ENCODE assay signal across 10 mouse cellular contexts in the genomic region with DNA sequence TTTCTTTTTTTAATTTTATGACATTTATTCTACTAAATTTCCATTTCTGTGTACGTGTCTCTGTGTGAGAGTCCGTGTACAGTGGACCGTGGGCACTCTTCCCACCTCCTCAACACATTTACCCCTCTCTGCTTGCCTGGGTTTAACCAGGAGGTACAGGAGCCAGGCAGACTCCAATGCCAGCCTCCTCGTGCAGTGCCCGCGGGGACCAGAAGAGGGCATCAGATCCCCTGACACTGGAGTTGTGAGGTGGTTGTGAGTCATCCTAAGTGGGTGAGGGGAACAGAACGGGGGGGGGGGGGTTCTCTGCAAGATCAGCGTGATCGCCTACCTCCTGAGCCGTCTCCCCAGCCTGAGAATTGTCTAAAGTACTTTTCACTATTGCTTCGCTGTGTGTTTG. TPM values are rescaled to one million over a fixed set of nuclear protein-coding genes. Genes with fewer than 3 reads are reported as not detected.
DNase-seq lines count a peak whose midpoint lies in the region; ATAC-seq and TF ChIP-seq lines count a peak whose summit lies in the region.
"Had no signal": no experiment of that assay in that cellular context is flagged by ENCODE, and none has a peak within 500 bp of the region (broad histone marks: within the 10 kb centered on the region; RNA-seq: fewer than 3 reads in every experiment).

No protein-coding gene starts in this region.

- H3K4me3 ChIP-seq in hindbrain, embryonic 10.5 days = no peak overlapping the region
- no peak overlapping the region for H3K4me3 ChIP-seq in hindbrain, embryonic 16.5 days (ENCODE audit: low read length)
- no peak overlapping the region for H3K4me3 ChIP-seq in E14TG2a.4 (replicated peaks; ENCODE audit: low read length)
- no peak overlapping the region for H3K4me3 ChIP-seq in neural tube, embryonic 11.5 days (ENCODE audit: low read depth, low read length)

- H3K27ac ChIP-seq in hindbrain, embryonic 10.5 days = no peak overlapping the region
- H3K27ac ChIP-seq in hindbrain, embryonic 16.5 days (ENCODE audit: low read depth, low read length) = no peak overlapping the region
- no peak overlapping the region for H3K27ac ChIP-seq in neural tube, embryonic 11.5 days (ENCODE audit: low read depth, low read length)
- H3K27ac ChIP-seq: macrophage had no signal

- 8% methylated on average over 11 of the region's 11 CpGs for WGBS in hindbrain, embryonic 10.5 days
- WGBS in hindbrain, embryonic 16.5 days = 6% methylated on average over 11 of the region's 11 CpGs
- WGBS in neural tube, embryonic 11.5 days = 11% methylated on average over 11 of the region's 11 CpGs

- no peak overlapping the region for H3K4me2 ChIP-seq in hindbrain, embryonic 16.5 days (ENCODE audit: low read length)
- no peak overlapping the region for H3K4me2 ChIP-seq in neural tube, embryonic 11.5 days (ENCODE audit: low read depth)

- DNase-seq in hindbrain, embryonic 10.5 days (ENCODE audit: low spot score) = peak; percentile 69
- DNase-seq in brain, embryonic 14.5 days (ENCODE audit: low read depth) = peak; percentile 43
- peak; percentile 21 to 31 for DNase-seq in gastrocnemius, adult 8-10 months (ENCODE audit: low spot score in 2 of 2)
- DNase-seq in left cerebral cortex, postnatal 14 days (ENCODE audit: low spot score in 2 of 2) = peak; percentile 66 to 69
- DNase-seq in neural tube, embryonic 11.5 days (ENCODE audit: low spot score) = peak; percentile 63
- DNase-seq in thymus, postnatal 10 days (ENCODE audit: low spot score in 2 of 2) = peak; percentile 42 to 67

- H3K4me1 ChIP-seq in hindbrain, embryonic 10.5 days (replicated peaks) = peaks cover 40% of the 10 kb centered on the region
- H3K4me1 ChIP-seq in hindbrain, embryonic 16.5 days (ENCODE audit: control insufficient read depth, insufficient read depth, low read depth, low read length) = peaks cover 12% of the 10 kb centered on the region
- H3K4me1 ChIP-seq in E14TG2a.4 (replicated peaks; ENCODE audit: low read depth, low read length) = peaks cover 45% of the 10 kb centered on the region
- H3K4me1 ChIP-seq in neural tube, embryonic 11.5 days (ENCODE audit: control insufficient read depth, insufficient read depth, low read length) = 0 out of 2 replicates have a peak, but pooled peaks cover 3% of the 10 kb centered on the region

- peaks cover 100% of the 10 kb centered on the region for H3K27me3 ChIP-seq in hindbrain, embryonic 10.5 days (ENCODE audit: insufficient read depth, poor library complexity, severe bottlenecking)
- peaks cover 64% of the 10 kb centered on the region for H3K27me3 ChIP-seq in hindbrain, embryonic 16.5 days (replicated peaks; ENCODE audit: control insufficient read depth, insufficient read depth, low read length)
- H3K27me3 ChIP-seq in E14TG2a.4 (ENCODE audit: insufficient read depth, low read length) = peaks cover 79% of the 10 kb centered on the region
- H3K27me3 ChIP-seq in neural tube, embryonic 11.5 days (ENCODE audit: control insufficient read depth, insufficient read depth, low read length) = peaks cover 79% of the 10 kb centered on the region

- no peak for ATAC-seq in hindbrain, embryonic 16.5 days
- no peak for ATAC-seq in neural tube, embryonic 11.5 days (ENCODE audit: insufficient read depth, low FRiP score, low TSS enrichment)

- peaks cover 4% of the 10 kb centered on the region; the same call in 1 of the 2 replicates for H3K9me3 ChIP-seq in hindbrain, embryonic 10.5 days
- H3K9me3 ChIP-seq in hindbrain, embryonic 16.5 days (ENCODE audit: control insufficient read depth, low read length) = no peaks in the 10 kb centered on the region
- H3K9me3 ChIP-seq in E14TG2a.4 (ENCODE audit: low read length) = no peaks in the 10 kb centered on the region
- H3K9me3 ChIP-seq in neural tube, embryonic 11.5 days (ENCODE audit: control insufficient read depth, low read length) = no peaks in the 10 kb centered on the region

- H3K36me3 ChIP-seq in hindbrain, embryonic 10.5 days = no peaks in the 10 kb centered on the region
- H3K36me3 ChIP-seq in hindbrain, embryonic 16.5 days (ENCODE audit: control insufficient read depth, insufficient read depth, low read length) = no peaks in the 10 kb centered on the region
- H3K36me3 ChIP-seq in E14TG2a.4 (ENCODE audit: insufficient read depth, low read length) = no peaks in the 10 kb centered on the region
- no peaks in the 10 kb centered on the region for H3K36me3 ChIP-seq in neural tube, embryonic 11.5 days (ENCODE audit: control insufficient read depth, insufficient read depth, low read length)

- TF ChIP-seq POLR2A in brain, embryonic 14.5 days (IDR thresholded peaks at IDR 0.05; ENCODE audit: borderline replicate concordance, extremely low read depth, insufficient read depth, insufficient read length, poor library complexity, severe bottlenecking) = no peak

- intact Hi-C loops in left cerebral cortex, postnatal 14 days (cut with DNase I) = no loop called here

- H3K9ac ChIP-seq in hindbrain, embryonic 16.5 days (ENCODE audit: low read depth, low read length) = no peak overlapping the region
- H3K9ac ChIP-seq in neural tube, embryonic 11.5 days (ENCODE audit: low read length) = no peak overlapping the region

- TF ChIP-seq CTCF in E14TG2a.4 (conservative IDR thresholded peaks at IDR 0.05; ENCODE audit: low read length) = peak; percentile 62
- peak; percentile 72 for TF ChIP-seq CTCF in brain, embryonic 14.5 days (IDR thresholded peaks at IDR 0.05; ENCODE audit: borderline replicate concordance, extremely low read depth, insufficient read depth, insufficient read length)

RNA-seq across cellular contexts. Expression of gene Oxt, which starts 2.2 kb away (rescaled TPM):
- not detected in 2 replicates for polyA plus RNA-seq in hindbrain, embryonic 10.5 days (2016; fragmentation: Nextera tagmentation; extraction: Ambion mirVana)
- 0.31 TPM in 1 of 2 replicates, not detected in the other for polyA plus RNA-seq in hindbrain, embryonic 16.5 days (2015; fragmentation: Nextera tagmentation; extraction: Ambion mirVana)
- polyA plus RNA-seq in brain, embryonic 14.5 days (2012; rRNA removed) = 0.19 and 0.61 TPM in 2 replicates
- total RNA-seq in gastrocnemius, adult 8-10 months (2022) = not detected
- total RNA-seq in left cerebral cortex, postnatal 14 days (2021) = 1 to 10 TPM in 1 of 2 experiments, not detected in 1; 1.5 TPM
- 0.48 TPM in 1 of 2 replicates, not detected in the other for polyA plus RNA-seq in neural tube, embryonic 11.5 days (2014; fragmentation: Nextera tagmentation; extraction: Ambion mirVana)
- polyA plus RNA-seq: embryonic facial prominence, embryonic 14.5 days; macrophage had no signal

RNA-seq across cellular contexts. Expression of gene Avp, which starts 4.2 kb away (rescaled TPM):
- not detected in 2 replicates for polyA plus RNA-seq in hindbrain, embryonic 10.5 days (2016; fragmentation: Nextera tagmentation; extraction: Ambion mirVana)
- polyA plus RNA-seq in hindbrain, embryonic 16.5 days (2015; fragmentation: Nextera tagmentation; extraction: Ambion mirVana) = 2.4 TPM in 1 of 2 replicates, not detected in the other
- polyA plus RNA-seq in brain, embryonic 14.5 days (2012; rRNA removed) = 3.9 and 7.1 TPM in 2 replicates
- total RNA-seq in gastrocnemius, adult 8-10 months (2022) = not detected
- total RNA-seq in left cerebral cortex, postnatal 14 days (2021) = 10 to 100 TPM in 1 of 2 experiments, under 1 TPM in 1; 0.68 to 21.7 TPM
- not detected in 2 replicates for polyA plus RNA-seq in neural tube, embryonic 11.5 days (2014; fragmentation: Nextera tagmentation; extraction: Ambion mirVana)
- polyA plus RNA-seq: embryonic facial prominence, embryonic 14.5 days; macrophage had no signal

RNA-seq across cellular contexts. Expression of gene Mrps26, which starts 14.6 kb away (rescaled TPM):
- polyA plus RNA-seq in hindbrain, embryonic 10.5 days (2016; fragmentation: Nextera tagmentation; extraction: Ambion mirVana) = 91.1 and 100 TPM in 2 replicates
- polyA plus RNA-seq in hindbrain, embryonic 16.5 days (2015; fragmentation: Nextera tagmentation; extraction: Ambion mirVana) = 103 and 113 TPM in 2 replicates
- polyA plus RNA-seq in brain, embryonic 14.5 days (2012; rRNA removed) = 63.1 and 70.8 TPM in 2 replicates
- total RNA-seq in gastrocnemius, adult 8-10 months (2022) = 10 to 100 TPM; 43.7 to 47.6 (median 46.2) TPM
- total RNA-seq in left cerebral cortex, postnatal 14 days (2021) = 10 to 100 TPM; 72.2 to 75.8 TPM
- 77.0 and 85.8 TPM in 2 replicates for polyA plus RNA-seq in neural tube, embryonic 11.5 days (2014; fragmentation: Nextera tagmentation; extraction: Ambion mirVana)

RNA-seq across cellular contexts. Expression of gene Fastkd5, which starts 51.7 kb away (rescaled TPM):
- 17.7 and 19.5 TPM in 2 replicates for polyA plus RNA-seq in hindbrain, embryonic 10.5 days (2016; fragmentation: Nextera tagmentation; extraction: Ambion mirVana)
- polyA plus RNA-seq in hindbrain, embryonic 16.5 days (2015; fragmentation: Nextera tagmentation; extraction: Ambion mirVana) = 9.7 and 10.8 TPM in 2 replicates
- 4.6 and 5.6 TPM in 2 replicates for polyA plus RNA-seq in brain, embryonic 14.5 days (2012; rRNA removed)
- total RNA-seq in gastrocnemius, adult 8-10 months (2022) = 1 to 10 TPM; 5.1 to 7.7 (median 6.7) TPM
- total RNA-seq in left cerebral cortex, postnatal 14 days (2021) = 1 to 10 TPM; 7.3 to 8.0 TPM
- polyA plus RNA-seq in neural tube, embryonic 11.5 days (2014; fragmentation: Nextera tagmentation; extraction: Ambion mirVana) = 20.4 and 21.8 TPM in 2 replicates

RNA-seq across cellular contexts. Expression of gene Ubox5, which starts 51.7 kb away (rescaled TPM):
- 19.4 and 19.8 TPM in 2 replicates for polyA plus RNA-seq in hindbrain, embryonic 10.5 days (2016; fragmentation: Nextera tagmentation; extraction: Ambion mirVana)
- polyA plus RNA-seq in hindbrain, embryonic 16.5 days (2015; fragmentation: Nextera tagmentation; extraction: Ambion mirVana) = 8.9 and 9.9 TPM in 2 replicates
- 10.3 and 11.6 TPM in 2 replicates for polyA plus RNA-seq in brain, embryonic 14.5 days (2012; rRNA removed)
- 1 to 10 TPM; 4.7 to 6.0 (median 5.2) TPM for total RNA-seq in gastrocnemius, adult 8-10 months (2022)
- 1 to 10 TPM; 7.7 to 8.3 TPM for total RNA-seq in left cerebral cortex, postnatal 14 days (2021)
- 19.1 and 21.6 TPM in 2 replicates for polyA plus RNA-seq in neural tube, embryonic 11.5 days (2014; fragmentation: Nextera tagmentation; extraction: Ambion mirVana)
